Mouse (Mus musculus) right cerebral cortex, postnatal 14 days (tissue): ENCODE measurements around the gene Ednrb.
"Not testable (repeated sequence)": the region's sequence is repeated elsewhere in the genome, so short reads cannot be mapped to it uniquely, and the experiment has no call there.

Source experiments
- DNase-seq: peaks from one replicate; pipeline ENCODE4 v3.0.0; 2022

The Ednrb gene

DNA sequence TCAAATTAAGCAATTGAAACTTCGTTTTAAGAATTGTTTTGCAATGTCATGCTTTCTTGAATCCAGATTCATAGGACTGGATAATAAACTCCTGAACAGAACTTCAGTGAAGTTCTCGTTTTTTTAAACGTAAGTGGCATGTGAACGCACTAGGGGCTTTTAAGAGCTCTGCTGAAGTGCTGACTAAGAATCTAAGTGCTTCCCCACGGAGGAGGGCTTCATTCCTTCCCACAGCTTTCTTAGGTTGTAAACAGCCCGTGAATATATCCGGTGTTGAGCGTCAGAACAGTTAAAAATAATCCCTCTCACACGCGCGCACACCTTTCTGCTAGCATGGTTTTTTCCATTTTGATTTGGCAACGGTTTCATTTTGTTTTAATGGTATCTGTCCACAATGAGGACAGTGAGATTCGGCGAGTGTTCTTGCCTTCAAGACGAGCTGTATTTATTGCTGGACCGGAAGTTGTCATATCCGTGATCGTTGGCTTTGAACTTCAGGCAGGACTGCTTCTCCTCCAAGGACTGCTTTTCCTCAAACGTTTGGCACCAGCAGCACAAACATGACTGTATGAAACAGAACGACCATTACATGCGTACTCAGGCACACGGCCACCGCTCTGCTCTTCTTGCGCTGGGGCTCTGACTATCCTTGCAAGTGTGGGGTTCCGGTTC, 27.4 kb downstream of the Ednrb start:
- no peak for DNase-seq

DNA sequence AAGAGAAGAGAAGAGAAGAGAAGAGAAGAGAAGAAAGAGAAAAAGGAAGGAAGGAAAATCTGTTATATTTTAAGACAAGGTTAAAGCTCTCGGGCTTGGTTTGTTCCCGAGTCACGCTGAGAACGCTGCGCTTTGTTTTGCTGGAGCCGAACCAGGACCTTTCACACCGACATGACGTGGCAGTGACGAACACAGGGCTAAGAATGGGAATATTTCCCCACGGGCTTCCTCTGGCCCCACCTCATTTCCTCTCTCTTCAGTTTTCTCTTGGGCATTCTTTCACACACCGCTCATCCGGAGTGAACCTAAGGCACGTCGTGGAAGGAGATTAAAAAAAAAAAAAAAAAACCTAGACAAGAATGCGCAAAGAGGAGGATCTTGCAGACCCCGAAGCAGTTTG, 28.7 kb downstream of the Ednrb start:
- DNase-seq, result no peak

DNA sequence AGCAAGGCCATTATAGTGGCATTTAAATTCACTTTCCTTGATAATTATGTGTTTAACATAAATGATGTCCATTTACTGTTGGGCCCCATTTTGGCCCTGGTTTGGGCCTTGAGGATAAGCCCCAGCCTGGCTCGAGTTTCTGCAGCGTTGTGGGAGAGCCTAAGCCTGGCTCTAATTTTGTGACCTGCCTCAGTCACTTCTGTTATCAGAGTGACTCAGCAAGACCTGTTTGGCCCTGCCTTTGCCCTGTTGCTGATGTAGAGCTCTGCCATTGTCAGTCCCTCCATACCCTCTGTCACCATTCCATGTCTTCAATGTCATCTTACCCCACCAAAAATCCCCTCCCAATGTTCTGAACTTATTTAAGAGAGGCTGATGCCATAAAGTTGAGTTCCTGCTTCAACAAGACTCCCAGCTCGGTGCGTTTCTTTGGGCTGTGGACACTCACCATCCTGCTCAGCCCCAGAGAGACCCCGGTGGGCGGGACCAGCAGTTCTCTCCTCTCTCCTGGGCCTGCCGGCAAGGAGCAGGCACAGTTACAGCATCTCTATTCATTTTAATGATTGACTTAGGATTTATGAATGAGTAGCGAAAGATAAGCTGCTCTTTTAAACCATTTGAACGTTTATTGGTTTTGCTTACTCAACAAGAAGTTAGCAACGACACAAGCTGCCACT, 30.0 kb downstream of the Ednrb start:
- DNase-seq, result no peak

- no peak for DNase-seq
Observed at GRCm38 (mm10) chr14:103813246-103813645, 31.0 kb downstream of the Ednrb start.

- no peak for DNase-seq
Observed at GRCm38 (mm10) chr14:103811291-103811690, 32.9 kb downstream of the Ednrb start.

- no peak for DNase-seq
Observed at GRCm38 (mm10) chr14:103803907-103804659, 40.1 kb downstream of the Ednrb start.

GRCm38 (mm10) chr14:103797123-103797522, 47.1 kb downstream of the Ednrb start:
- no peak for DNase-seq

- no peak for DNase-seq
Observed at GRCm38 (mm10) chr14:103795591-103795990, 48.6 kb downstream of the Ednrb start.

GRCm38 (mm10) chr14:103793409-103793808, 50.8 kb downstream of the Ednrb start:
- DNase-seq, result no peak

- DNase-seq, result no peak
Observed at GRCm38 (mm10) chr14:103792726-103793125, 51.5 kb downstream of the Ednrb start.

DNA sequence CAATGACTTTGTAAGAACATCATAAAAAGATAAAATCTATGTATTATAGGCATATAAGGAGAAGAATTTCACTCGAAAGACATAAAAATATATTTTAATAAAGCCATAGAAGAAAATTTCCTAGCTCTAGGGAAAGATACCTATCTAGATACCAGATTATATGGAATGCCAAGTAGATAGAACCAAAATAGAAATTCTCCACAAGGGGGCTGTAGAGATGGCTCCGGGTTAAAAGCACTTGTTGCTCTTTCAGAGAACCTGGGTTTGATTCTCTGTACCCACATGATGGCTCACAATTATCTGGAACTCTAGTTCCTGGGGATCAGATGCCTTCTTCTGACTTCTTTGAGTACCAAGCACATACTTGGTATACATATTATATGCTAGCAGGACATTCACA, 56.7 kb downstream of the Ednrb start:
- DNase-seq, result no peak

GRCm38 (mm10) chr14:103785096-103785965, 58.9 kb downstream of the Ednrb start:
- no peak for DNase-seq

- not testable (repeated sequence) for DNase-seq
Observed at GRCm38 (mm10) chr14:103780336-103780735, 63.9 kb downstream of the Ednrb start.

- no peak for DNase-seq
Observed at GRCm38 (mm10) chr14:103779276-103779675, 64.9 kb downstream of the Ednrb start.

- DNase-seq, result no peak
Observed at GRCm38 (mm10) chr14:103778533-103779151, 65.6 kb downstream of the Ednrb start.

DNA sequence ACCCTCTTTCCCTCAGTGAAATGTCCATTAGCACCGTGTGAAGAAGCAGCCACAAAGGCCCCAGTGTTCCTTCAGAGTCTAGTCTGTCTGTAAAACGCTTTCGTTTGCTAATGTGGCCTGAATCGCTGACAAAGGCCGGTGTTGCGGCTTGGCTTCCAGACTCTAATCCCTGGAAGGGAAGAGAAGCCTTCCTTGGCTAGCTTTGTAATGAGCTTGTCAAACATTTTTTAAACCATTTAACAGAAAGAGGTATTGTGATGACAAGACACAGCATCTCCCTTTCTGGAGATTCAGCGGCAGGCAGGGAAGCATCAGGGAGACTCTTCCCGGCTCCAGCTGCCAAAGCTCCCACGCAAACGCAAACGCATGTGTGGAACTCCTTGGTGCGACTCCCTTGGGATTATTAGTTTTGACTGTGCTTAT, 66.2 kb downstream of the Ednrb start:
- peak; percentile 19 for DNase-seq

DNA sequence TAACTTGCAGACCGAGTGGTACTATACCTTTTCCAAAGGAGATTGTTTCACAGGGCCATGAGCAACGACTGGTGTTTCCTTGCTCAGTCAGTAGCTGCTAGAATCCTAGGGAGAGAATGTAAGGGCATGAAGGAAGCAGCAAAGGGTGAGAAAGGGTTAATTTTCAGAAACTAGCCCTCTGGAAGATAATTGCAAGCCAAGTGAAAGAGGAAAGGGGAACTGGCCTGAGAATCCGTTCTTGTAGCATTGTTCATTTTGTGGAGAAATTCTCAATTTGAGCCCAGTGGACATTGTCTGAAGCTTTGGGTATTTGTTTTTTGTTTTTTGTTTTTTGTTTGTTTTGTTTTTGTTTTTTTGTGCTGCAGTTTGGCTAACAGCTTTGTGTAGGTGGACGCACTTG, 66.8 kb downstream of the Ednrb start:
- DNase-seq, result no peak

DNA sequence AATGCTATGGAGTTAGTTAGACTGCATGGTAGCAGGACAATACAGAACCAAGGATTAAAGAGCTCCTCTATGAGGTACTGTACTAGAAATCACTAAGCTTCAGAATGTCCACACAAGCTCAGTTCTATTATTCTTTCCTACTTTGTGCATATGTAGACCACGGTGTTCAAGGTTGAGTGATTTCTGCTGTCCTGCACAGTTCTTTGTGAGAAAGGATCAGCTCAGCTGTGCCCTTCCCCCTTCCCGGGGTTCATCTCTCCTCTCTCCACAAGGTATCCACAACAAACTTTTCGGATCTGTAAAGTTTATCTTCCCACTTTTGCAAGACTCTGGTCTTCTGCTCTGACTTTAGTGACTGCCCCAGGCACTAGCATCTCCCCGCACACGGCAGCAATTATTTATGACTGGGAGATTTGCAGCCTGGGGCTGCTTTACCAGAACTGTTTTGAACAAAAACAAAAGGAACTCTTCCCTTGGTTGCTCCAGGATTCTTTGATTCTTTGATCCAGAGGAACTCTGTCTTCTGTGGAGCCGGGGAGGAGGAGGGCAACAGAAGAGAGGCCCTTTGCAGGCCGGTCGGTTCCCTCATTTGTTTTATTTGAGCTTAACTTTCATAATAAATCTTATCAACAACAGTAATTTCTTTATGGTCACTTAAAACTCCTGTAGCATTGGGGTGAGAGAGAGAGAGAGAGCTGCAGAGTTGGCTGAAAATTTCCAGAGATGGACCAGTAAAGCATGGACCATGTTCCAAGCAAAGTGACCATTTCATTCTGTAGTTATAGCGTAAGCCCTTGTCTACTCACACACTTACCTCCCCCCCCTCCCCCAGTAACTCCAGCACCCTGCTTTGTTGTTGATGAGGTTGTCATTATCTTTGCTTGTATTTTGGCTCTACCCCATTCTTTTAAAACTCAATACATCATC, 74.6 kb downstream of the Ednrb start:
- DNase-seq, result no peak

GRCm38 (mm10) chr14:103767488-103767887, 76.7 kb downstream of the Ednrb start:
- no peak for DNase-seq
